Mouse (Mus musculus): ENCODE measurements around the gene Ube2v1.

DNA sequence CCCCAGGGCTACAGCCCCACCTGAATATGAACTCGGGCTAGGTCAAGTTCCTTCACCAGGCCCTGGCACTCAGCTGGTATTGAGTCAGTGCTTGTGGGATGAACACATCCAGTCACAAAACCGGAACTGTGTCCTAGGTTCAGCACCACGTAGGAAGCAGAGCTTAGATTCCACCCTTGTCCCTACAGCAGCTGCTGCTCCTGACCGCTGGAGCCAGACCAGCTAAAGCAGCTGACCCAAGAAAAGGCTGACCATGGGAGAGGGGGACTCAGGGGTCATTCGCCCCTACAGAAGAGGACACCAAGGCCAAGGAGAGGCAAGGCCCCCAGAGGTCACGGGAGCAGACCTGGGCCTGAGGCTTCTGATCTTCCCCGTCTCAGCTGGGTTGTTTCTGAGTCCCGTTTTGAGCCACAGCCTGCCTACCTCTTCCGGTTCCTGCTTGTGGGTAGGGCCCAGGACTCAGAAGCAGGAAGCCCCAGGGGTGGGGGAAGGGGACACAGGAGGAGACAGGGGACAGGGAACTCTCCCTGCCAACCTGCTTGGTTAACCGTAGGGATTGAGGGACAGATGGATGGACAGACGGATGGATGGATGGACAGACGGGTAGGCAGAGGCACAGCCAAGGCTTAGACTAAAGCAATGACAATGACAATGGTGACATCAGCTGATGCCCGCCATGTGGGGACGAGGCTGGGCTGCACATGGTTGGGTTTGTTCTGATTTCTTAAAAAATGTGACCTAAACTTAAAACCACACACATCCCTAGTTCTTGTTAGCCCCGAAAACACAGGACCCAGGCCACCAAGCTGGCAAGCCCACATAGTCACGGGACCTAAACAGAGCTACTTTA is 25.0 kb upstream of the Ube2v1 start:
- no peak for TF ChIP-seq CTCF (IDR thresholded peaks at IDR 0.05)
- no peak for TF ChIP-seq EP300 (IDR thresholded peaks at IDR 0.05)
